Mouse (Mus musculus) yolk sac, embryonic 10.5 days (tissue): ENCODE measurements around the gene Phyh.

Experiments
- DNase-seq: peaks from one replicate; pipeline ENCODE4 v3.0.0-alpha.2; 2017; ENCODE audit warnings: low spot score

Gene Phyh

GRCm38 (mm10) chr2:4918860-4919739 lies at the start of gene Phyh:
Phyh (plus strand) TSS chr2:4919019.
- DNase-seq = peak; percentile 91

GRCm38 (mm10) chr2:4872740-4873139 lies 46.1 kb upstream of the Phyh start:
- no peak for DNase-seq

- peak; percentile 39 for DNase-seq
These were observed 45.5 kb upstream of the Phyh start for GRCm38 (mm10) chr2:4873331-4873730.

- DNase-seq = no peak
These were observed 43.7 kb upstream of the Phyh start for GRCm38 (mm10) chr2:4875090-4875489.

- DNase-seq = no peak
These were observed 42.7 kb upstream of the Phyh start for GRCm38 (mm10) chr2:4876131-4876530.

- no peak for DNase-seq
These were observed 38.0 kb upstream of the Phyh start for GRCm38 (mm10) chr2:4880737-4881349.

GRCm38 (mm10) chr2:4881350-4882248 lies 37.2 kb upstream of the Phyh start, which contains the start of gene Sephs1:
Sephs1 (plus strand) TSS chr2:4881564.
- DNase-seq = peak; percentile 87

GRCm38 (mm10) chr2:4882249-4882791 lies 36.5 kb upstream of the Phyh start:
- DNase-seq = peak; percentile 78

GRCm38 (mm10) chr2:4883009-4883704 lies 35.7 kb upstream of the Phyh start:
- DNase-seq = no peak

GRCm38 (mm10) chr2:4886896-4887295 lies 31.9 kb upstream of the Phyh start:
- peak; percentile 32 for DNase-seq

- DNase-seq = no peak
These were observed 23.2 kb upstream of the Phyh start for GRCm38 (mm10) chr2:4895598-4895997.

- DNase-seq = no peak
These were observed 21.8 kb upstream of the Phyh start for GRCm38 (mm10) chr2:4896970-4897369.

- DNase-seq = no peak
These were observed 18.2 kb upstream of the Phyh start for GRCm38 (mm10) chr2:4900624-4901023.

GRCm38 (mm10) chr2:4902346-4902745 lies 16.5 kb upstream of the Phyh start:
- no peak for DNase-seq

GRCm38 (mm10) chr2:4907120-4907519 lies 11.7 kb upstream of the Phyh start:
- no peak for DNase-seq

- DNase-seq = no peak
These were observed 10.9 kb upstream of the Phyh start for GRCm38 (mm10) chr2:4907916-4908315.

- DNase-seq = no peak
These were observed 10.0 kb upstream of the Phyh start for GRCm38 (mm10) chr2:4908771-4909315.

- no peak for DNase-seq
These were observed 8.9 kb upstream of the Phyh start for GRCm38 (mm10) chr2:4909909-4910308.

- no peak for DNase-seq
These were observed 8.3 kb upstream of the Phyh start for GRCm38 (mm10) chr2:4910521-4910920.

- no peak for DNase-seq
These were observed 4.9 kb upstream of the Phyh start for GRCm38 (mm10) chr2:4913949-4914348.

- DNase-seq = no peak
These were observed 2.8 kb upstream of the Phyh start for GRCm38 (mm10) chr2:4916037-4916436.
